Mouse (Mus musculus): ENCODE measurements around the gene Clstn1. TPM values are rescaled to one million over a fixed set of nuclear protein-coding genes. Genes with fewer than 3 reads are reported as not detected.
"Not testable (repeated sequence)": the region's sequence is repeated elsewhere in the genome, so short reads cannot be mapped to it uniquely, and the experiment has no call there.

The Clstn1 gene
- total RNA-seq, 2 experiments from 2014 or later, result 104 to 106 TPM

GRCm38 (mm10) chr4:149594913-149595581 is 8.8 kb downstream of the Clstn1 start:
- no peak for DNase-seq (ENCODE audit: low spot score in 2 of 2)

GRCm38 (mm10) chr4:149597641-149598208 is 11.5 kb downstream of the Clstn1 start:
- no peak for DNase-seq (ENCODE audit: low spot score in 2 of 2)

- DNase-seq (ENCODE audit: low spot score in 2 of 2), result no peak
Measured at GRCm38 (mm10) chr4:149599549-149599948, 13.3 kb downstream of the Clstn1 start.

- no peak for DNase-seq (ENCODE audit: low spot score in 2 of 2)
Measured at GRCm38 (mm10) chr4:149600130-149600529, 13.9 kb downstream of the Clstn1 start.

GRCm38 (mm10) chr4:149601484-149601883 is 15.2 kb downstream of the Clstn1 start:
- no peak for DNase-seq (ENCODE audit: low spot score in 2 of 2)

- DNase-seq (ENCODE audit: low spot score in 2 of 2), result no peak
Measured at GRCm38 (mm10) chr4:149602236-149602635, 16.0 kb downstream of the Clstn1 start.

- DNase-seq (ENCODE audit: low spot score in 2 of 2), result no peak
Measured at GRCm38 (mm10) chr4:149603860-149604259, 17.6 kb downstream of the Clstn1 start.

- no peak for DNase-seq (ENCODE audit: low spot score in 2 of 2)
Measured at GRCm38 (mm10) chr4:149604518-149604917, 18.2 kb downstream of the Clstn1 start.

GRCm38 (mm10) chr4:149606056-149606455 is 19.8 kb downstream of the Clstn1 start:
- no peak for DNase-seq (ENCODE audit: low spot score in 2 of 2)

GRCm38 (mm10) chr4:149606766-149607358 is 20.6 kb downstream of the Clstn1 start:
- DNase-seq (ENCODE audit: low spot score in 2 of 2), result no peak

GRCm38 (mm10) chr4:149607591-149608308 is 21.5 kb downstream of the Clstn1 start:
- no peak for DNase-seq (ENCODE audit: low spot score in 2 of 2)

GRCm38 (mm10) chr4:149608309-149608638 is 22.0 kb downstream of the Clstn1 start:
- no peak for DNase-seq (ENCODE audit: low spot score in 2 of 2)

GRCm38 (mm10) chr4:149609256-149610025 is 23.2 kb downstream of the Clstn1 start:
- DNase-seq (ENCODE audit: low spot score in 2 of 2), result no peak

- DNase-seq (ENCODE audit: low spot score in 2 of 2), result peak; percentile 33 to 51
Measured at GRCm38 (mm10) chr4:149611376-149612044, 25.2 kb downstream of the Clstn1 start.

GRCm38 (mm10) chr4:149613497-149613896 is 27.2 kb downstream of the Clstn1 start:
- DNase-seq (ENCODE audit: low spot score in 2 of 2), result not testable (repeated sequence)

GRCm38 (mm10) chr4:149614869-149615268 is 28.6 kb downstream of the Clstn1 start:
- DNase-seq (ENCODE audit: low spot score in 2 of 2), result no peak

- DNase-seq (ENCODE audit: low spot score in 2 of 2), result not testable (repeated sequence)
Measured at GRCm38 (mm10) chr4:149616999-149617398, 30.7 kb downstream of the Clstn1 start.

- no peak for DNase-seq (ENCODE audit: low spot score in 2 of 2)
Measured at GRCm38 (mm10) chr4:149619988-149620387, 33.7 kb downstream of the Clstn1 start.

- no peak for DNase-seq (ENCODE audit: low spot score in 2 of 2)
Measured at GRCm38 (mm10) chr4:149621286-149621685, 35.0 kb downstream of the Clstn1 start.

GRCm38 (mm10) chr4:149623711-149624110 is 37.4 kb downstream of the Clstn1 start:
- DNase-seq (ENCODE audit: low spot score in 2 of 2), result no peak

- DNase-seq (ENCODE audit: low spot score in 2 of 2), result no peak
Measured at GRCm38 (mm10) chr4:149626809-149627208, 40.5 kb downstream of the Clstn1 start.

Measured in adrenal gland, adult 18-20 months (tissue).